Mouse (Mus musculus): ENCODE measurements at regions not wholly inside any gene's neighbourhood (a gene's known extent, or its start where the extent isn't known, plus 50 kb on each side); places are given as distances from the start of the nearest gene placed in this dataset.

DNA sequence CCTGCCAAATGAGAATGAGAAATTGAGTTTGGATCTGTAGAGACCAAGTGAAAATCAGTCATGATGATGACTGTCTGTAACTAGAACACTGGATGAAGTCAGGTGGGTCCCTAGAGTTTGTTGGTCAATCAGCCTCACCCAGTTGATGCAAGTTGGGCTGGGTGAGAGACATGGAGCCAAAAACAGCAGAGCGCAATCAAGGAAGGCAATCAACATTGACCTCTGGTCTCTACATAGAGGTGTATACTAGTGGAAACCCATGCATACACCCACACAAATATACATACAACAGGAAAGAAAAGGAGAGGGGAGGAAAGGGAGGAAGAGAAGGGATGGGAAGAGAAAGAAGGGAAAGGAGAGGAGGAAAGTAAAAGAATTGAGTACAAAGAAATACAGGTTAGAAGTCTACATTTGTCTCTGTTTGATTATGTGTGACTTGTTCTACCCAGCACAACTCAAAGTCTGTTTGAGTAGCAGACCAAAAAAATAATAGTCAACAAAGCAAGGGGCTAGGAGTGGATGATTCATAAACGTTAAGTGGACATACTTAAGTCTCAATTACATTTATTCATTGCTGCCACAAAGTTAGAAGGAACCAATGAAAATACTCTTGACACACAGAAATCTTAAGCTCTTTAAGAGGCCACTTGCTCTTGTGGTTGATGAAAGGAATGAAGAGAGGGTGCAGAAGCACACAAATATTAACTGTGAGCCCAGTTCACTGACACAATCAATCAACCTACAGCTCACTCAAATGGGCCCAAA lies 97.4 kb downstream of the Nfkbiz start:
- no peak overlapping the region for H3K4me3 ChIP-seq (ENCODE audit: insufficient read depth, low read length)
- no peak for TF ChIP-seq POLR2A (IDR thresholded peaks at IDR 0.05; ENCODE audit: extremely low read depth, insufficient read depth, low read length)
- TF ChIP-seq CTCF (IDR thresholded peaks at IDR 0.05; ENCODE audit: extremely low read depth, insufficient read depth, low read length): no peak
- H3K27ac ChIP-seq (ENCODE audit: insufficient read depth, low read length): no peak overlapping the region
- H3K4me1 ChIP-seq (ENCODE audit: control insufficient read depth, insufficient read depth, low read length): no peaks in the 10 kb centered on the region

DNA sequence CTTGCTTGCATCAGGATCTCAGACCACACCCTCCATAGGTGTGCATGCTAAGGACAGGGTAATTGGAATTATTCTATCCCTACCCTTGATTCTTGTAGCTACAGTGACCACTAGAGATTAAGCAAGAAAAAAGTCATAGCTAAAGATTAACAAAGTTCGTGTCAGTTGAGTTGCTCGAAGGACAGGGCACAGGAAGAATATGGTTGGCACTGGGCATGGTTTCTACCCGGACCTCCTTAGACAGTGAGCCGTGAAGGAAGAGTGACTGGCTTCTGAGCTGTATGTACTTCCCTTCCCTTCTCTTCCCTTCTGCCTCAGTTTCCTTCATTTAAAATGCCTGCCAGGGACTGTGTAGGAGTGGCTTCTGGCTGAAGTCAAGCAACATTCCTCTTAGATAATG lies 100.0 kb downstream of the Nfkbiz start:
- Histone ChIP-seq H3K27ac (ENCODE audit: insufficient read depth, low read length) (no peak overlapping the region), H3K4me1 (ENCODE audit: control insufficient read depth, insufficient read depth, low read length) (no peaks in the 10 kb centered on the region), H3K4me3 (ENCODE audit: insufficient read depth, low read length) (no peak overlapping the region)
- no peak for TF ChIP-seq POLR2A (IDR thresholded peaks at IDR 0.05; ENCODE audit: extremely low read depth, insufficient read depth, low read length)
- TF ChIP-seq CTCF (IDR thresholded peaks at IDR 0.05; ENCODE audit: extremely low read depth, insufficient read depth, low read length): no peak

DNA sequence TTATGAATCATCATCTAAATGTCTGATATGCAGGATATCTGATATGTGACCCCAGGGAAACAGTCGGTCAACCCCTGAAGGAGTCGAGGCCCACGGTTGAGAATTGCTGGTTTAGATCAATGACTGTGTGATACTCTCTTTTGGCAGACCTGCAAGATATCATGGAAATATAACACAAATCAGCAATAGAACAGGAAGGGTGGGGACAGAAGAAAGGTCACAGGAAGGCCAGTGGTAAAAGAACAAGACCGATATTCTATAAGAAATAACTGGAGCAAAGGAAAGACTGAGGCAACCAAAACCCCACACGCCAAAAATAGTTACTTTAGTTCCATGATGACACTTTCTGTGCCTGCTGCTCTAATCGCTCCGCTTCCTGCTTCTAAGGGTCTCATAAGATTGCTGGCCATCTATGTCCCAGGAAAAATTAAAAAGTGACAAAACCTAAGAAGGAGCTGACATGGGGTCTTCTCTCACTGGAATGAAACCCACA lies 103.2 kb downstream of the Nfkbiz start:
- Histone ChIP-seq H3K4me3 (ENCODE audit: insufficient read depth, low read length) (no peak overlapping the region), H3K4me1 (ENCODE audit: control insufficient read depth, insufficient read depth, low read length) (no peaks in the 10 kb centered on the region), H3K27ac (ENCODE audit: insufficient read depth, low read length) (no peak overlapping the region)
- TF ChIP-seq POLR2A (IDR thresholded peaks at IDR 0.05; ENCODE audit: extremely low read depth, insufficient read depth, low read length) (no peak), CTCF (IDR thresholded peaks at IDR 0.05; ENCODE audit: extremely low read depth, insufficient read depth, low read length) (no peak)

- TF ChIP-seq CTCF (IDR thresholded peaks at IDR 0.05; ENCODE audit: extremely low read depth, insufficient read depth, low read length): no peak
- no peak for TF ChIP-seq POLR2A (IDR thresholded peaks at IDR 0.05; ENCODE audit: extremely low read depth, insufficient read depth, low read length)
Measured at GRCm38 (mm10) chr16:55734301-55734700, 104.4 kb downstream of the Nfkbiz start.

GRCm38 (mm10) chr16:55733751-55734150 lies 104.9 kb downstream of the Nfkbiz start:
- Histone ChIP-seq H3K4me3 (ENCODE audit: insufficient read depth, low read length) (no peak overlapping the region), H3K4me1 (ENCODE audit: control insufficient read depth, insufficient read depth, low read length) (no peaks in the 10 kb centered on the region), H3K27ac (ENCODE audit: insufficient read depth, low read length) (no peak overlapping the region)
- TF ChIP-seq POLR2A (IDR thresholded peaks at IDR 0.05; ENCODE audit: extremely low read depth, insufficient read depth, low read length) (no peak), CTCF (IDR thresholded peaks at IDR 0.05; ENCODE audit: extremely low read depth, insufficient read depth, low read length) (no peak)

More at GRCm38 (mm10) chr16:55734301-55734700, 104.4 kb downstream of the Nfkbiz start:
- Histone ChIP-seq H3K4me3 (ENCODE audit: insufficient read depth, low read length) (no peak overlapping the region), H3K4me1 (ENCODE audit: control insufficient read depth, insufficient read depth, low read length) (no peaks in the 10 kb centered on the region), H3K27ac (ENCODE audit: insufficient read depth, low read length) (no peak overlapping the region)

GRCm38 (mm10) chr16:55731003-55731402 lies 107.7 kb downstream of the Nfkbiz start:
- Histone ChIP-seq H3K27ac (ENCODE audit: insufficient read depth, low read length) (no peak overlapping the region), H3K4me3 (ENCODE audit: insufficient read depth, low read length) (no peak overlapping the region), H3K4me1 (ENCODE audit: control insufficient read depth, insufficient read depth, low read length) (no peaks in the 10 kb centered on the region)
- TF ChIP-seq POLR2A (IDR thresholded peaks at IDR 0.05; ENCODE audit: extremely low read depth, insufficient read depth, low read length) (no peak), CTCF (IDR thresholded peaks at IDR 0.05; ENCODE audit: extremely low read depth, insufficient read depth, low read length) (no peak)

- no peak overlapping the region for H3K27ac ChIP-seq (ENCODE audit: insufficient read depth, low read length)
- no peak for TF ChIP-seq CTCF (IDR thresholded peaks at IDR 0.05; ENCODE audit: extremely low read depth, insufficient read depth, low read length)
- TF ChIP-seq POLR2A (IDR thresholded peaks at IDR 0.05; ENCODE audit: extremely low read depth, insufficient read depth, low read length): no peak
- no peak overlapping the region for H3K4me3 ChIP-seq (ENCODE audit: insufficient read depth, low read length)
- H3K4me1 ChIP-seq (ENCODE audit: control insufficient read depth, insufficient read depth, low read length): no peaks in the 10 kb centered on the region
Measured at GRCm38 (mm10) chr16:55726538-55726937, 112.2 kb downstream of the Nfkbiz start.

DNA sequence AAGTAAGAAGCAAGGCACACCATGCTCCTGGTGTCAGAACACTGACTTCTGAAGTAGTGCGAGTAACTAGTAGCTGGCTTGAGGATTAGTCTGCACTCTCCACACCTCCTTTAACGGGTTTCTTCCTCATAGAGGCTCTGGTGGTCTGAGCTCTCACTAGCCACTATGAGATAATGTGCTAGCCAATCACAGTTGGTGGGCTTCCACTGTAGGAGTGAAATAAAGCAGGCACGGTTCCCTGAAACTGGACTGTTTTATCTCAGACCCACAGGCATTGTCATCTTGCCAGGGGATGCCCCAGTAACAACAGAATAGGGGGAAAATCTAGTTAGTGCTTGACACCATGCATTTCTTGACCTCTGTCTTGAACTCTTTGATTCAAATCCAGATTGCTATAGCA lies 118.3 kb downstream of the Nfkbiz start:
- Histone ChIP-seq H3K4me3 (ENCODE audit: insufficient read depth, low read length) (no peak overlapping the region), H3K27ac (ENCODE audit: insufficient read depth, low read length) (no peak overlapping the region), H3K4me1 (ENCODE audit: control insufficient read depth, insufficient read depth, low read length) (no peaks in the 10 kb centered on the region)
- TF ChIP-seq CTCF (IDR thresholded peaks at IDR 0.05; ENCODE audit: extremely low read depth, insufficient read depth, low read length) (no peak), POLR2A (IDR thresholded peaks at IDR 0.05; ENCODE audit: extremely low read depth, insufficient read depth, low read length) (no peak)

DNA sequence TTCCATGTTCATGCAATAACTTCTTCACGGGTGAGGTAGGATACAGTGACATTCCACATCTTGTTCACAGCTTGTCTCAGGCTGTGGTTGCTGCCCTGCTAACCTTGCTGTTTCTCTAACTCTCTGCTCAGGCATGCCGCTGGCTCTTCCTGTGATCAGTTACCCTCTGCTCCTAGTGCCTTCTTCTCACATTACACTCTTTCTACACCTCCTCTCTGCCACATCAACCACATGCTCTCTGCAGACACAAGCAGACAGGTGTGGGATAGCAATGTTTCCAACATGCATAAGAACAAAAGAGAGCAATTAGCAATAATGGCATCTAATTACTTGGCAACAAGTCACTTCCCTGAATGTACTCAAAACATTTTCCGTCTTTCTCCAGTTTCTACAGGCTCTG lies 128.7 kb downstream of the Nfkbiz start:
- TF ChIP-seq CTCF (IDR thresholded peaks at IDR 0.05; ENCODE audit: extremely low read depth, insufficient read depth, low read length) (no peak), POLR2A (IDR thresholded peaks at IDR 0.05; ENCODE audit: extremely low read depth, insufficient read depth, low read length) (no peak)
- no peak overlapping the region for H3K27ac ChIP-seq (ENCODE audit: insufficient read depth, low read length)
- H3K4me1 ChIP-seq (ENCODE audit: control insufficient read depth, insufficient read depth, low read length): no peaks in the 10 kb centered on the region
- no peak overlapping the region for H3K4me3 ChIP-seq (ENCODE audit: insufficient read depth, low read length)

- TF ChIP-seq POLR2A (IDR thresholded peaks at IDR 0.05; ENCODE audit: extremely low read depth, insufficient read depth, low read length): no peak
- no peak for TF ChIP-seq CTCF (IDR thresholded peaks at IDR 0.05; ENCODE audit: extremely low read depth, insufficient read depth, low read length)
- Histone ChIP-seq H3K4me3 (ENCODE audit: insufficient read depth, low read length) (no peak overlapping the region), H3K4me1 (ENCODE audit: control insufficient read depth, insufficient read depth, low read length) (no peaks in the 10 kb centered on the region), H3K27ac (ENCODE audit: insufficient read depth, low read length) (no peak overlapping the region)
Measured at GRCm38 (mm10) chr16:55706502-55706901, 132.2 kb downstream of the Nfkbiz start.

Data from cortical plate, adult 2 months (tissue).